Mouse (Mus musculus) MEL (cell line): ENCODE data around the gene Atg13.

ENCODE experiments used
- CTCF ChIP-seq, 3 experiments: IDR thresholded peaks in 2 of 3; conservative IDR thresholded peaks in 1 of 3; 2 replicates each; pipeline ENCODE4 v1.5.1; 2011 to 2012; ENCODE audit warnings: low read length in 3 of 3, low read depth in 2 of 3, mild to moderate bottlenecking in 2 of 3, improper control_type of control experiment in 1 of 3, inconsistent platforms in 1 of 3, mixed read lengths in 1 of 3, moderate library complexity in 1 of 3; ENCODE audit not compliant: control insufficient read depth in 1 of 3, insufficient read depth in 1 of 3, poor library complexity in 1 of 3, severe bottlenecking in 1 of 3
- EP300 ChIP-seq, 2 experiments: IDR thresholded peaks; 2 replicates each; pipeline ENCODE4 v1.6.1; 2011; ENCODE audit warnings: improper control_type of control experiment in 2 of 2, low read length in 2 of 2, low read depth in 1 of 2, mild to moderate bottlenecking in 1 of 2
- JUND ChIP-seq: IDR thresholded peaks from 2 replicates; pipeline ENCODE4 v1.6.1; 2011; ENCODE audit warnings: low read depth, mild to moderate bottlenecking, improper control_type of control experiment, low read length
- RAD21 ChIP-seq: IDR thresholded peaks from 2 replicates; pipeline ENCODE4 v1.6.1; 2011; ENCODE audit warnings: mild to moderate bottlenecking, low read depth, low read length, improper control_type of control experiment
- TCF12 ChIP-seq: IDR thresholded peaks from 2 replicates; pipeline ENCODE4 v1.6.1; 2014; ENCODE audit warnings: low read depth, mild to moderate bottlenecking, inconsistent platforms, low read length, improper control_type of control experiment, moderate library complexity

DNA sequence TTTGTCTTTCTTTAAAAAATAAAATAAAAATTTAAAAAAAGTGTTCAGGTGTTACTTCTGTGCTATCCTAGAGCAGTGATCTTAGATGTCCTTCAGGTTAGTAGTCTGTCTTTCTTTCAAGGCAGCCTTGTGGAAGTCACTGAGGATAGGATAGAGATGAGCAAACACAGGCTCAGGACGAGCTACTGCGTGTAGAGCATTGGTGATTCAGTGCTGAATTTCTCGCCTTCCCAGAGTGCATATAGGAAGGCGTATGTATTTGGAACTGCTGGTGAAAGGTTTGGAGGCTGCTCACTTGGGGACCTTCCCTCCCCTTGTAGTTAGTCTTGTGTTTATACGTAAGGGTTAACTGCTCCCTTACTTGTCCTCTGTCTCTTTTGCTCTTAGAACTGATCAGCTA lies 24.8 kb upstream of the Atg13 start:
- TF ChIP-seq CTCF (IDR thresholded peaks at IDR 0.05 in 2 of 3, conservative IDR thresholded peaks at IDR 0.05 in 1 of 3; ENCODE audit: control insufficient read depth in 1 of 3, insufficient read depth in 1 of 3, low read depth in 2 of 3, low read length in 3 of 3, poor library complexity in 1 of 3, severe bottlenecking in 1 of 3) (no peak), EP300 (IDR thresholded peaks at IDR 0.05; ENCODE audit: low read depth in 1 of 2, low read length in 2 of 2) (no peak), TCF12 (no peak), JUND (no peak), RAD21 (no peak)
